Mouse (Mus musculus): ENCODE data around the gene Lix1. TPM values are rescaled to one million over a fixed set of nuclear protein-coding genes. Genes with fewer than 3 reads are reported as not detected.

Lix1 gene
- polyA plus RNA-seq, 1 experiment = 1.0 TPM

DNA sequence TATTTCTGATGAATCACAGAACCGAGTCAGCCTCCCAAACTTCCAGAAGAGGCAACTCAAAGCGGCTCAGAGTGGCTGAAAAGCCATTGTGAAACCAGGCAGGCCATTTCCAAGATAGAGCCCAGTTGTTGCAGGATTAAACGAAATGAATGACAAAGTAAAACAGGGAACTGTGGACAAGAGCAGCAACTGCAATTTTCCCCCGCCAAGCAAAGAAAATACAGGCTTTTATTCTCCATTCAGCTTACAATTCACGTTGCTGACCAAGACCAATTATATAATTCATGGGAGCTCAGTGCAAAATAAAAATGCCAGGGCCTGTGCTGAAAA is 46.9 kb downstream of the Lix1 start:
- Histone ChIP-seq H3K4me3 (ENCODE audit: insufficient read depth, low read depth, low read length) (no peak overlapping the region), H3K4me1 (ENCODE audit: control insufficient read depth, insufficient read depth, low read length) (no peaks in the 10 kb centered on the region), H3K27ac (ENCODE audit: insufficient read depth, low read depth, low read length) (peak overlapping the region; percentile 43), H3K27me3 (replicated peaks; ENCODE audit: control insufficient read depth, insufficient read depth, low read length) (no peaks in the 10 kb centered on the region), H3K36me3 (ENCODE audit: control insufficient read depth, insufficient read depth, low read length) (no peaks in the 10 kb centered on the region)
- WGBS = 29% methylated on average over 5 of the region's 5 CpGs
- TF ChIP-seq POLR2A (IDR thresholded peaks at IDR 0.05; ENCODE audit: low read depth, low read length) (no peak), CTCF (conservative IDR thresholded peaks at IDR 0.05; ENCODE audit: insufficient read depth, insufficient read length, low read depth, low read length) (no peak)
- peak; percentile 10 for DNase-seq

DNA sequence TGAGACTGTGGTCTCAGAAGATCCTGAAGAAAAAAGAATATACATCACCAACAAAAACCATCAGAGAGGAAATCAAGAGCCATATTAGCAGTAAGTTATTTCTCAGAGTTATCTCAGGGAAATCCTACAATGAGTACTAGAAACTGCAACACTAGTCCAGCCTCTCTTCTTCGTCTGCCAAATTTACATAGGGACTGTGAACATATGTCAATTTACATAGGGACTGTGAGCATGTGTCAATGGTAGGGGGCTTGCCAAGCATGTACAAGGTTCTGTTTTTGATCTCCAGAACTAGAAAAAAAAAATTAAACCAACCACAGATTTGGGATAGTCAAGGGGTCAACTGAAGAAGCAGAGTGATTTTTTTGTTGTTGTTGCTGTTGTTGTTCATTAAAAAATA is 48.6 kb downstream of the Lix1 start:
- H3K36me3 ChIP-seq (ENCODE audit: control insufficient read depth, insufficient read depth, low read length) = no peaks in the 10 kb centered on the region
- H3K27ac ChIP-seq (ENCODE audit: insufficient read depth, low read depth, low read length) = no peak overlapping the region
- no peak for DNase-seq
- 98% methylated on average over 1 of the region's 1 CpGs for WGBS
- TF ChIP-seq CTCF (conservative IDR thresholded peaks at IDR 0.05; ENCODE audit: insufficient read depth, insufficient read length, low read depth, low read length) (no peak), POLR2A (IDR thresholded peaks at IDR 0.05; ENCODE audit: low read depth, low read length) (no peak)
- H3K4me1 ChIP-seq (ENCODE audit: control insufficient read depth, insufficient read depth, low read length) = no peaks in the 10 kb centered on the region
- H3K27me3 ChIP-seq (replicated peaks; ENCODE audit: control insufficient read depth, insufficient read depth, low read length) = no peaks in the 10 kb centered on the region
- H3K4me3 ChIP-seq (ENCODE audit: insufficient read depth, low read depth, low read length) = no peak overlapping the region

DNA sequence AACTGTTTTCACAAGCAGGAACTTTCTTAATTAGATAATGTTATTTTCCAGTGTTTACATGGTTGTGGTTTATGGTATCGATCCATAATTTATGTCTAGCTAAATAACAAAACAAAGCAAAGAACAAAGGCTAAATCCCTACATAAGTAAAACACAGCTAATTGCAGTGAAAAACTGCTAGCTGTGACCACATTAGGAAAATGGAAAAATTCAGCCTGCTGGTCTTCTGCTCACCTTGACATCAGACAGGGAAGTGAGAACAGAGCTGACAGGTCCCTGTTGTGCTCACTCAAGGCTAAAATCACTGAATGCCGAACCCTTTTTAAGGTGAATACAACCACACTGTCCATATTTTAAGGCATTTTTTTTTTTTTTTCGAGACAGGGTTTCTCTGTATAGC is 50.1 kb downstream of the Lix1 start:
- TF ChIP-seq POLR2A (IDR thresholded peaks at IDR 0.05; ENCODE audit: low read depth, low read length) = no peak
- Histone ChIP-seq H3K4me3 (ENCODE audit: insufficient read depth, low read depth, low read length) (no peak overlapping the region), H3K4me1 (ENCODE audit: control insufficient read depth, insufficient read depth, low read length) (no peaks in the 10 kb centered on the region), H3K27ac (ENCODE audit: insufficient read depth, low read depth, low read length) (no peak overlapping the region), H3K36me3 (ENCODE audit: control insufficient read depth, insufficient read depth, low read length) (no peaks in the 10 kb centered on the region), H3K27me3 (replicated peaks; ENCODE audit: control insufficient read depth, insufficient read depth, low read length) (no peaks in the 10 kb centered on the region)
- no peak for DNase-seq
- 82% methylated on average over 3 of the region's 3 CpGs for WGBS

DNA sequence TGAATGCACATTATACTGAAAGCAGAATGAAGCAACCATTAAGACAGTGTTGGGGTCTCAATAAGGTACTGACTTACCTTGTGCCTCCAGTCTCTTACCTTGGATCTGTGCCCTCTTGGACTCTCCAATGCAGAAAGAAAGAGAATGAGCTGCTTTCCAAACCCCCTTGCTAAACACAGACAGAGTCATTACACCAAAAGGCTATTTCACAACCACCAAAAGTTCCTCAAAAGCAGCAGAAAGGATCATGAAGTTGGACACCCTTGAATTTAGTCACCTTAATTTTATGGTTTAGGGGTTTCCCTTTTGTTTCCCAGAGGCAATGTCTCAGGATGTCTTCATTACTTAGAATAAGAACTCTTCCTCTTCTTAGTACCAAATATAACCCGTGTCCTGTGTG is 52.1 kb downstream of the Lix1 start:
- TF ChIP-seq CTCF (conservative IDR thresholded peaks at IDR 0.05; ENCODE audit: insufficient read depth, insufficient read length, low read depth, low read length) (no peak), POLR2A (IDR thresholded peaks at IDR 0.05; ENCODE audit: low read depth, low read length) (no peak)
- Histone ChIP-seq H3K36me3 (ENCODE audit: control insufficient read depth, insufficient read depth, low read length) (no peaks in the 10 kb centered on the region), H3K4me1 (ENCODE audit: control insufficient read depth, insufficient read depth, low read length) (no peaks in the 10 kb centered on the region), H3K4me3 (ENCODE audit: insufficient read depth, low read depth, low read length) (no peak overlapping the region), H3K27ac (ENCODE audit: insufficient read depth, low read depth, low read length) (no peak overlapping the region), H3K27me3 (replicated peaks; ENCODE audit: control insufficient read depth, insufficient read depth, low read length) (no peaks in the 10 kb centered on the region)
- DNase-seq = no peak
- 81% methylated on average over 1 of the region's 1 CpGs for WGBS

DNA sequence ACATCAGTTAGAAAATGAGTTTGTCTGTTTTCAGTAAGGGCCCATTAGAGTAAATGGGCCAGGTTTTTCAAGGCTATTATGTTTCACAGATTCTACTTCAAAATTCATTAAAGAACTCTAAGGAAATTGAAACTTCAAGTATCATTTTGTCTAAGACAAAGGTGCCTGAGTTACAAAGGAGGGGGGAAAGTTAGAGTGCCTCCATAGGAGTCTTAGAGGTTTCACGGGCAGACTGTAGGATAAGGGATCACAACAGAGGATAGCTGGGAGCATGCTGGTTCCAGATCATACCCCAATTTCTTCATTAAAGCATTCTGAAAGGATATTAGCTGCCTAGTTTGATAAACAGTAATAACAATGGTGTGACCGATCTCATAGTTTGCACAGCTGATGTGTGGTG is 83.3 kb downstream of the Lix1 start:
- H3K36me3 ChIP-seq (ENCODE audit: control insufficient read depth, insufficient read depth, low read length) = no peaks in the 10 kb centered on the region
- H3K27me3 ChIP-seq (replicated peaks; ENCODE audit: control insufficient read depth, insufficient read depth, low read length) = no peaks in the 10 kb centered on the region
- H3K27ac ChIP-seq (ENCODE audit: insufficient read depth, low read depth, low read length) = no peak overlapping the region
- DNase-seq = no peak
- TF ChIP-seq POLR2A (IDR thresholded peaks at IDR 0.05; ENCODE audit: low read depth, low read length) (no peak), CTCF (conservative IDR thresholded peaks at IDR 0.05; ENCODE audit: insufficient read depth, insufficient read length, low read depth, low read length) (no peak)
- WGBS = 62% methylated on average over 2 of the region's 2 CpGs
- no peak overlapping the region for H3K4me3 ChIP-seq (ENCODE audit: insufficient read depth, low read depth, low read length)
- no peaks in the 10 kb centered on the region for H3K4me1 ChIP-seq (ENCODE audit: control insufficient read depth, insufficient read depth, low read length)

DNA sequence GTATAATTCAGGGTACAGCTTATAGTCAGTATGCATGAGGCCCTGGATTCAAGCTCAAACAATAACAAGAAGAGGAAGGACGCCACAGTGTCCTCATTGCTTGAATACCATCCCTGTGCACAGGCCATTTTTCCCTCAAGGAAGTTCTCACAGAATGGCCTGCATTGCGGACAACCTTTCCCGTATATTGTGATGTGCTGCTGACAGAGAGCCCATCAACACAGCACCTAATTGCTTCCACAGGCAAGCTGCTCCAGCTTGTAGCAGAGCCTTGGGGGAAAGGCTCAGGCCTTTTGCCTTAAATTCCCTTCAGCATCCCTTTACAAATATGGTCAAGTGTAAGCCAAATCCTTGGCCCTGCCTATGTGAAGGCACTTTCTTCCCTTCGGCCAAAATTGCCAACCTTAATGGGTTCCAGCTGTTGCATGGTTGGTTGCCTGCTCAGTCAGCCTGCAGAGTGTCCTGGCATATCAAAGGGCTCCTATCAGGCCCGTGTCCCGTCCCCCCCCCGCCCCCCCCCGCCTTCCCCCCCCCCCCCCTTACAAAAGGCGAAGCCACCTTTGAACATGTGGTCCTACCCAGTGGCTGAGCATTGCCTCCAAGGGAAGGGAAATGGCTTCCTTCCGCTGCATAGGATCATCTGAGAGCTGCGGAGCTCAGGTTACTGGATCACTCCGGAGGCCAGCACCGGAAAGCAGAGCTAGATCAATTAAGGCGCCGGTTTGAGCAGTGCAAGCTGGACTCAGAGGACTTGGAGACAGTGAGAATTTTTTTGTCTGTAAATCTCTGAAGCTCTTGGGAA is 88.5 kb downstream of the Lix1 start:
- WGBS = 21% methylated on average over 14 of the region's 15 CpGs

DNA sequence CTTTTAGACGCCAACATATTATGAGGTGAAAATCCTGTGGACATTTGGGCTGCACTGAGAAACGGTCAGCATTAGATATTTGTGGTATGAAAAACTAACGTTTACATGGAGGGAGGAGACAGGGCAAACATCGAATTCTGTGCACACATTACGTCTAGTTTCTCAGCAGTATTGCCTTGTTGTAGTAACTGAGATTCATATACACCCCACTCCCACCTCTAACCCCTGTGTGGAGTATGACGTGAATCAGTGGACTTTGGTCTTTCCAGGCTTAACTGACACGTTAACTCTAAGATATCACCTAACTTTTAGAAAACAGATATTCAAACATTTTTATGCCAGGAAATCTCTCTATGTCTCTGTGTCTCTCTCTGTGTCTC is 89.1 kb downstream of the Lix1 start:
- Histone ChIP-seq H3K36me3 (ENCODE audit: control insufficient read depth, insufficient read depth, low read length) (no peaks in the 10 kb centered on the region), H3K27ac (ENCODE audit: insufficient read depth, low read depth, low read length) (no peak overlapping the region), H3K4me3 (ENCODE audit: insufficient read depth, low read depth, low read length) (no peak overlapping the region), H3K4me1 (ENCODE audit: control insufficient read depth, insufficient read depth, low read length) (no peaks in the 10 kb centered on the region), H3K27me3 (replicated peaks; ENCODE audit: control insufficient read depth, insufficient read depth, low read length) (no peaks in the 10 kb centered on the region)
- no peak for TF ChIP-seq CTCF (conservative IDR thresholded peaks at IDR 0.05; ENCODE audit: insufficient read depth, insufficient read length, low read depth, low read length)
- TF ChIP-seq POLR2A (IDR thresholded peaks at IDR 0.05; ENCODE audit: low read depth, low read length) = no peak
- 29% methylated on average over 7 of the region's 7 CpGs for WGBS
- DNase-seq = no peak

More for the DNA sequence above, 88.5 kb downstream of the Lix1 start:
- H3K27me3 ChIP-seq (replicated peaks; ENCODE audit: control insufficient read depth, insufficient read depth, low read length) = no peaks in the 10 kb centered on the region
- H3K4me1 ChIP-seq (ENCODE audit: control insufficient read depth, insufficient read depth, low read length) = no peaks in the 10 kb centered on the region
- DNase-seq = peak; percentile 19
- no peak overlapping the region for H3K27ac ChIP-seq (ENCODE audit: insufficient read depth, low read depth, low read length)
- TF ChIP-seq CTCF (conservative IDR thresholded peaks at IDR 0.05; ENCODE audit: insufficient read depth, insufficient read length, low read depth, low read length) (no peak), POLR2A (IDR thresholded peaks at IDR 0.05; ENCODE audit: low read depth, low read length) (no peak)
- no peaks in the 10 kb centered on the region for H3K36me3 ChIP-seq (ENCODE audit: control insufficient read depth, insufficient read depth, low read length)
- H3K4me3 ChIP-seq (ENCODE audit: insufficient read depth, low read depth, low read length) = no peak overlapping the region

Measured in kidney, adult 2 months (tissue).